Mouse (Mus musculus): ENCODE measurements at regions not wholly inside any gene's neighbourhood (a gene's known extent, or its start where the extent isn't known, plus 50 kb on each side); places are given as distances from the start of the nearest gene placed in this dataset.

- TF ChIP-seq GATA1 (IDR thresholded peaks at IDR 0.05; ENCODE audit: borderline replicate concordance, low read length), result no peak
- no peak for TF ChIP-seq FLI1 (IDR thresholded peaks at IDR 0.05; ENCODE audit: low read length)
Observed at GRCm38 (mm10) chr4:56649731-56650130, 90.1 kb upstream of the Gm26657 start.
